Mouse (Mus musculus) midbrain, embryonic 13.5 days (tissue): ENCODE measurements around the gene Gimap1. TPM values are rescaled to one million over a fixed set of nuclear protein-coding genes. Genes with fewer than 3 reads are reported as not detected.

Experiments
- ATAC-seq: fragments of 200-750 bp; cut with Nextera tagmentation; 2 replicates; pipeline ENCODE4 v1.8.0; 2017; ENCODE audit warnings: mild to moderate bottlenecking, moderate TSS enrichment, moderate library complexity
- H3K27ac ChIP-seq: fragments of 300-500 bp; sonication (generic); 2 replicates; pipeline ENCODE4 v1.5.1; 2015; ENCODE audit warnings: inconsistent platforms, mild to moderate bottlenecking, moderate library complexity
- H3K27me3 ChIP-seq: fragments of 300-500 bp; sonication (generic); 2 replicates; pipeline ENCODE4 v1.6.1; 2015; ENCODE audit warnings: mild to moderate bottlenecking, inconsistent platforms
- H3K36me3 ChIP-seq: fragments of 300-500 bp; sonication (generic); 2 replicates; pipeline ENCODE4 v1.6.1; 2015; ENCODE audit warnings: mild to moderate bottlenecking, inconsistent platforms
- H3K4me1 ChIP-seq: fragments of 300-500 bp; sonication (generic); replicated peaks from 2 replicates; pipeline ENCODE4 v1.6.1; 2015; ENCODE audit warnings: inconsistent platforms
- H3K4me2 ChIP-seq: fragments of 300-500 bp; sonication (generic); replicated peaks from 2 replicates; pipeline ENCODE4 v1.6.1; 2015; ENCODE audit warnings: moderate library complexity, mild to moderate bottlenecking, inconsistent platforms
- H3K4me3 ChIP-seq: fragments of 300-500 bp; sonication (generic); replicated peaks from 2 replicates; pipeline ENCODE4 v1.5.1; 2015; ENCODE audit warnings: mild to moderate bottlenecking, inconsistent platforms
- H3K9ac ChIP-seq: fragments of 300-500 bp; sonication (generic); replicated peaks from 2 replicates; pipeline ENCODE4 v1.6.1; 2015; ENCODE audit warnings: mild to moderate bottlenecking, inconsistent platforms
- H3K9me3 ChIP-seq: fragments of 300-500 bp; sonication (generic); 2 replicates; pipeline ENCODE4 v1.6.1; 2016; ENCODE audit warnings: mild to moderate bottlenecking, inconsistent platforms
- WGBS: fragments of 180-500 bp; shearing (Covaris S2); methylation state at CpG from one replicate; pipeline ENCODE4 v1.1.7; 2015; 5-methylcytosine and 5-hydroxymethylcytosine counted together
- polyA plus RNA-seq: library from polyadenylated mRNA; unstranded; fragments of >200 nt; fragmentation: Nextera tagmentation; extraction: Ambion mirVana; gene quantifications from 2 replicates; pipeline ENCODE4 v1.2.1, GENCODE M21; 2015

The Gimap1 gene
- polyA plus RNA-seq, 1 experiment from 2014 or later: 5.2 TPM

GRCm38 (mm10) chr6:48741711-48742206 lies 2.9 kb downstream of the Gimap1 start:
- 0 out of 2 replicates have a peak, but pooled peaks have one; percentile 25 for ATAC-seq
- H3K9ac ChIP-seq: no peak overlapping the region
- H3K4me1 ChIP-seq: peaks cover 9% of the 10 kb centered on the region
- peaks cover 30% of the 10 kb centered on the region for H3K27me3 ChIP-seq
- 33% methylated on average over 9 of the region's 9 CpGs for WGBS
- H3K4me3 ChIP-seq: no peak overlapping the region
- H3K36me3 ChIP-seq: no peaks in the 10 kb centered on the region
- no peaks in the 10 kb centered on the region for H3K9me3 ChIP-seq
- H3K4me2 ChIP-seq: peak overlapping the region; percentile 72
- H3K27ac ChIP-seq: no peak overlapping the region

- 2% methylated on average over 52 of the region's 52 CpGs for WGBS
- peaks cover 30% of the 10 kb centered on the region for H3K27me3 ChIP-seq
- ATAC-seq: peak; percentile 74
Measured at GRCm38 (mm10) chr6:48742422-48743351, 3.8 kb downstream of the Gimap1 start.

GRCm38 (mm10) chr6:48745490-48745889 lies 6.6 kb downstream of the Gimap1 start:
- Histone ChIP-seq H3K27ac (no peak overlapping the region), H3K27me3 (peaks cover 30% of the 10 kb centered on the region), H3K36me3 (no peaks in the 10 kb centered on the region), H3K9ac (no peak overlapping the region), H3K9me3 (no peaks in the 10 kb centered on the region), H3K4me1 (peaks cover 9% of the 10 kb centered on the region), H3K4me2 (no peak overlapping the region), H3K4me3 (no peak overlapping the region)
- ATAC-seq: no peak
- WGBS: 62% methylated on average over 2 of the region's 2 CpGs

More at GRCm38 (mm10) chr6:48742422-48743351, 3.8 kb downstream of the Gimap1 start:
- Histone ChIP-seq H3K4me3 (peak overlapping the region; percentile 51), H3K4me1 (peaks cover 9% of the 10 kb centered on the region), H3K9ac (peak overlapping the region; percentile 63), H3K27ac (no peak overlapping the region), H3K9me3 (no peaks in the 10 kb centered on the region), H3K4me2 (peak overlapping the region; percentile 72), H3K36me3 (no peaks in the 10 kb centered on the region)

- Histone ChIP-seq H3K4me1 (peaks cover 9% of the 10 kb centered on the region), H3K4me2 (0 out of 2 replicates have a peak within 1 kb of the TSS, but pooled peaks have one; percentile 13)
- WGBS: 47% methylated on average over 16 of the region's 16 CpGs
Measured at GRCm38 (mm10) chr6:48745959-48746889, 7.4 kb downstream of the Gimap1 start, which contains the start of gene Gimap5. Gene Gimap5 (plus strand): TSS chr6:48746197.

GRCm38 (mm10) chr6:48747091-48747966 lies 8.5 kb downstream of the Gimap1 start:
- Histone ChIP-seq H3K9me3 (no peaks in the 10 kb centered on the region), H3K4me1 (peaks cover 8% of the 10 kb centered on the region), H3K27ac (no peak overlapping the region), H3K4me3 (no peak overlapping the region), H3K9ac (no peak overlapping the region), H3K27me3 (peaks cover 15% of the 10 kb centered on the region), H3K36me3 (no peaks in the 10 kb centered on the region), H3K4me2 (no peak overlapping the region)
- ATAC-seq: no peak
- WGBS: 77% methylated on average over 7 of the region's 7 CpGs

More at GRCm38 (mm10) chr6:48745959-48746889, 7.4 kb downstream of the Gimap1 start, which contains the start of gene Gimap5:
- Histone ChIP-seq H3K4me3 (no peak within 1 kb of the TSS), H3K36me3 (no peaks in the 10 kb centered on the region), H3K9ac (no peak within 1 kb of the TSS; the same call in 1 of the 2 replicates), H3K9me3 (no peaks in the 10 kb centered on the region), H3K27ac (no peak within 1 kb of the TSS), H3K27me3 (peaks cover 26% of the 10 kb centered on the region)
- ATAC-seq: no peak

GRCm38 (mm10) chr6:48763567-48764270 lies 24.9 kb downstream of the Gimap1 start:
- no peak overlapping the region for H3K27ac ChIP-seq

GRCm38 (mm10) chr6:48764496-48764895 lies 25.6 kb downstream of the Gimap1 start:
- no peak overlapping the region for H3K9ac ChIP-seq
- 0 out of 2 replicates have a peak, but pooled peaks cover 8% of the 10 kb centered on the region for H3K9me3 ChIP-seq
- no peak overlapping the region for H3K4me2 ChIP-seq
- 92% methylated on average over 10 of the region's 10 CpGs for WGBS
- no peaks in the 10 kb centered on the region for H3K4me1 ChIP-seq
- no peaks in the 10 kb centered on the region for H3K36me3 ChIP-seq
- H3K27me3 ChIP-seq: no peaks in the 10 kb centered on the region
- H3K4me3 ChIP-seq: no peak overlapping the region
- no peak for ATAC-seq
- H3K27ac ChIP-seq: no peak overlapping the region

More at GRCm38 (mm10) chr6:48763567-48764270, 24.9 kb downstream of the Gimap1 start:
- ATAC-seq: no peak
- H3K27me3 ChIP-seq: no peaks in the 10 kb centered on the region
- no peaks in the 10 kb centered on the region for H3K4me1 ChIP-seq
- H3K9ac ChIP-seq: no peak overlapping the region
- H3K36me3 ChIP-seq: no peaks in the 10 kb centered on the region
- H3K4me2 ChIP-seq: no peak overlapping the region
- no peak overlapping the region for H3K4me3 ChIP-seq
- H3K9me3 ChIP-seq: 0 out of 2 replicates have a peak, but pooled peaks cover 8% of the 10 kb centered on the region
- WGBS: 78% methylated on average over 7 of the region's 7 CpGs

GRCm38 (mm10) chr6:48768178-48768869 lies 29.5 kb downstream of the Gimap1 start:
- Histone ChIP-seq H3K9me3 (0 out of 2 replicates have a peak, but pooled peaks cover 8% of the 10 kb centered on the region), H3K4me3 (no peak overlapping the region), H3K27me3 (no peaks in the 10 kb centered on the region), H3K9ac (no peak overlapping the region), H3K4me2 (no peak overlapping the region), H3K27ac (no peak overlapping the region), H3K36me3 (no peaks in the 10 kb centered on the region), H3K4me1 (no peaks in the 10 kb centered on the region)
- ATAC-seq: no peak
- 84% methylated on average over 9 of the region's 9 CpGs for WGBS

GRCm38 (mm10) chr6:48768933-48769332 lies 30.1 kb downstream of the Gimap1 start:
- Histone ChIP-seq H3K9ac (no peak overlapping the region), H3K36me3 (no peaks in the 10 kb centered on the region), H3K4me2 (no peak overlapping the region), H3K27me3 (no peaks in the 10 kb centered on the region), H3K4me3 (no peak overlapping the region), H3K27ac (no peak overlapping the region), H3K9me3 (0 out of 2 replicates have a peak, but pooled peaks cover 8% of the 10 kb centered on the region), H3K4me1 (no peaks in the 10 kb centered on the region)
- WGBS: 89% methylated on average over 3 of the region's 3 CpGs
- no peak for ATAC-seq

- Histone ChIP-seq H3K36me3 (no peaks in the 10 kb centered on the region), H3K27ac (no peak within 1 kb of the TSS), H3K9me3 (no peaks in the 10 kb centered on the region), H3K4me3 (no peak within 1 kb of the TSS), H3K27me3 (no peaks in the 10 kb centered on the region), H3K9ac (no peak within 1 kb of the TSS), H3K4me1 (no peaks in the 10 kb centered on the region), H3K4me2 (no peak within 1 kb of the TSS)
- 96% methylated on average over 3 of the region's 3 CpGs for WGBS
- ATAC-seq: no peak
Measured at GRCm38 (mm10) chr6:48770696-48771095, 31.8 kb downstream of the Gimap1 start, which contains the start of gene Gimap3. Gene Gimap3 (minus strand): TSS chr6:48770851.
